Mouse (Mus musculus) cortical plate, adult 2 months (tissue): ENCODE data around the gene Zc3h7a.

Experiments used
- CTCF ChIP-seq: fragments of 200-500 bp; IDR thresholded peaks from 2 replicates; pipeline ENCODE4 v1.5.1; 2011; ENCODE audit warnings: mild to moderate bottlenecking, control low read depth, low read length; ENCODE audit not compliant: insufficient read depth; ENCODE audit errors: extremely low read depth
- POLR2A ChIP-seq: fragments of 200-500 bp; IDR thresholded peaks from 2 replicates; pipeline ENCODE4 v1.6.1; 2011; ENCODE audit warnings: mild to moderate bottlenecking, low read length, control low read depth; ENCODE audit not compliant: insufficient read depth; ENCODE audit errors: extremely low read depth

- TF ChIP-seq POLR2A (no peak), CTCF (no peak)
Observed at GRCm38 (mm10) chr16:11132839-11133238, 43.4 kb downstream of the Zc3h7a start.
